47 mouse cellular contexts compared by ENCODE assay signal in genomic region chr11:11675063-11675462, GRCm38 (mm10). TPM values are rescaled to one million over a fixed set of nuclear protein-coding genes. Genes with fewer than 3 reads are reported as not detected.
"Had no signal": no experiment of that assay in that cellular context is flagged by ENCODE, and none has a peak within 500 bp of the region (broad histone marks: within the 10 kb centered on the region; RNA-seq: fewer than 3 reads in every experiment).

No protein-coding gene starts in this region.

- H3K27ac ChIP-seq: limb, embryonic 10.5 days; limb, embryonic 12.5 days; limb, embryonic 13.5 days; limb, embryonic 15.5 days; liver, embryonic 12.5 days; liver, embryonic 13.5 days; liver, embryonic 14.5 days; liver, embryonic 15.5 days; lung, embryonic 15.5 days; macrophage; midbrain, embryonic 10.5 days; midbrain, embryonic 12.5 days; midbrain, embryonic 13.5 days; midbrain, embryonic 15.5 days; neural tube, embryonic 12.5 days; neural tube, embryonic 13.5 days had no signal

- DNase-seq: left cerebral cortex, postnatal 4 days; liver; liver, embryonic 13.5 days; liver, postnatal 0 days; lung, adult 18-20 months; lung, adult 2 months; lung, embryonic 14.5 days; lung, postnatal 10 days; lung, postnatal 14 days; lung, postnatal 36 days; lung, postnatal 4 days; midbrain, embryonic 14.5 days had no signal

- H3K27me3 ChIP-seq: limb, embryonic 13.5 days; limb, embryonic 15.5 days; liver, embryonic 12.5 days; liver, embryonic 13.5 days; liver, embryonic 15.5 days; lung, embryonic 15.5 days; megakaryocyte, embryonic 14.5 days; midbrain, embryonic 12.5 days; midbrain, embryonic 15.5 days; neural tube, embryonic 12.5 days; neural tube, embryonic 13.5 days had no signal

- H3K4me2 ChIP-seq: limb, embryonic 12.5 days; limb, embryonic 13.5 days; limb, embryonic 15.5 days; liver, embryonic 11.5 days; liver, embryonic 12.5 days; liver, embryonic 13.5 days; liver, embryonic 15.5 days; lung, embryonic 14.5 days; lung, embryonic 15.5 days; midbrain, embryonic 12.5 days; midbrain, embryonic 13.5 days; midbrain, embryonic 15.5 days; neural tube, embryonic 12.5 days; neural tube, embryonic 13.5 days had no signal

- H3K9me3 ChIP-seq: limb, embryonic 10.5 days; limb, embryonic 12.5 days; limb, embryonic 13.5 days; limb, embryonic 15.5 days; liver, embryonic 12.5 days; liver, embryonic 13.5 days; liver, embryonic 15.5 days; lung, embryonic 15.5 days; megakaryocyte, embryonic 14.5 days; midbrain, embryonic 10.5 days; midbrain, embryonic 12.5 days; midbrain, embryonic 13.5 days; midbrain, embryonic 15.5 days; neural tube, embryonic 12.5 days; neural tube, embryonic 13.5 days had no signal

- H3K36me3 ChIP-seq: limb, embryonic 10.5 days; limb, embryonic 12.5 days; limb, embryonic 13.5 days; limb, embryonic 15.5 days; liver, embryonic 12.5 days; liver, embryonic 13.5 days; liver, embryonic 15.5 days; lung, embryonic 15.5 days; midbrain, embryonic 10.5 days; midbrain, embryonic 12.5 days; midbrain, embryonic 13.5 days; midbrain, embryonic 15.5 days; neural tube, embryonic 12.5 days; neural tube, embryonic 13.5 days had no signal

- ATAC-seq: liver, embryonic 12.5 days; liver, postnatal 0 days; lung, postnatal 0 days; midbrain, embryonic 13.5 days; midbrain, embryonic 15.5 days had no signal

- H3K4me1 ChIP-seq: limb, embryonic 10.5 days; limb, embryonic 12.5 days; limb, embryonic 13.5 days; limb, embryonic 15.5 days; lung, embryonic 15.5 days; midbrain, embryonic 10.5 days; midbrain, embryonic 12.5 days; midbrain, embryonic 13.5 days; midbrain, embryonic 15.5 days; neural tube, embryonic 12.5 days; neural tube, embryonic 13.5 days had no signal

- H3K4me3 ChIP-seq: limb, embryonic 10.5 days; limb, embryonic 12.5 days; limb, embryonic 13.5 days; limb, embryonic 15.5 days; liver, embryonic 12.5 days; liver, embryonic 13.5 days; liver, embryonic 15.5 days; lung, embryonic 15.5 days; megakaryocyte, embryonic 14.5 days; midbrain, embryonic 10.5 days; midbrain, embryonic 12.5 days; midbrain, embryonic 13.5 days; midbrain, embryonic 15.5 days; myocyte; neural tube, embryonic 12.5 days; neural tube, embryonic 13.5 days had no signal

- H3K9ac ChIP-seq: limb, embryonic 12.5 days; limb, embryonic 13.5 days; limb, embryonic 15.5 days; liver, embryonic 12.5 days; liver, embryonic 13.5 days; liver, embryonic 14.5 days; liver, embryonic 15.5 days; liver, postnatal 0 days; lung, embryonic 14.5 days; lung, embryonic 15.5 days; midbrain, embryonic 12.5 days; midbrain, embryonic 13.5 days; midbrain, embryonic 15.5 days; neural tube, embryonic 12.5 days; neural tube, embryonic 13.5 days had no signal

RNA-seq across cellular contexts. Expression of gene 4930512M02Rik, which starts 47.4 kb away (rescaled TPM):
- total RNA-seq: left cerebral cortex, adult 8-10 months; left cerebral cortex, postnatal 10 days; left cerebral cortex, postnatal 14 days; left cerebral cortex, postnatal 25 days; left cerebral cortex, postnatal 36 days; left cerebral cortex, postnatal 4 days; liver, adult 2 months; megakaryocyte progenitor cell, adult 5-6 weeks; megakaryocyte, adult 5-6 weeks; megakaryocyte-erythroid progenitor cell, adult 5-6 weeks; midbrain, postnatal 0 days; monocyte, adult 5-6 weeks had no signal
- polyA plus RNA-seq: limb, embryonic 10.5 days; limb, embryonic 11.5 days; limb, embryonic 12.5 days; limb, embryonic 13.5 days; limb, embryonic 14.5 days; limb, embryonic 15.5 days; liver, adult 2 months; liver, embryonic 11.5 days; liver, embryonic 12.5 days; liver, embryonic 13.5 days; liver, embryonic 14.5 days; liver, embryonic 15.5 days; liver, embryonic 16.5 days; liver, postnatal 0 days; lung, adult 2 months; lung, embryonic 14.5 days; lung, embryonic 15.5 days; lung, embryonic 16.5 days; lung, postnatal 0 days; macrophage; midbrain, embryonic 10.5 days; midbrain, embryonic 12.5 days; midbrain, embryonic 13.5 days; midbrain, embryonic 14.5 days; midbrain, embryonic 15.5 days; midbrain, postnatal 0 days; myocyte; neural tube, embryonic 11.5 days; neural tube, embryonic 12.5 days; neural tube, embryonic 13.5 days had no signal
